Mouse (Mus musculus): ENCODE data around the gene Kitl.

- TF ChIP-seq CTCF (conservative IDR thresholded peaks at IDR 0.05; ENCODE audit: low read length) (no peak), POU5F1 (IDR thresholded peaks at IDR 0.05; ENCODE audit: borderline replicate concordance, low read length) (no peak), NANOG (IDR thresholded peaks at IDR 0.05; ENCODE audit: borderline replicate concordance, low read length) (no peak)
Observed at GRCm38 (mm10) chr10:100138552-100138951, 123.1 kb downstream of the Kitl start.
